Mouse (Mus musculus) right cerebral cortex, postnatal 14 days (tissue): Measurements from ENCODE around the gene Scoc.

ENCODE experiments used
- DNase-seq: peaks from one replicate; pipeline ENCODE4 v3.0.0; 2022

Scoc gene

DNA sequence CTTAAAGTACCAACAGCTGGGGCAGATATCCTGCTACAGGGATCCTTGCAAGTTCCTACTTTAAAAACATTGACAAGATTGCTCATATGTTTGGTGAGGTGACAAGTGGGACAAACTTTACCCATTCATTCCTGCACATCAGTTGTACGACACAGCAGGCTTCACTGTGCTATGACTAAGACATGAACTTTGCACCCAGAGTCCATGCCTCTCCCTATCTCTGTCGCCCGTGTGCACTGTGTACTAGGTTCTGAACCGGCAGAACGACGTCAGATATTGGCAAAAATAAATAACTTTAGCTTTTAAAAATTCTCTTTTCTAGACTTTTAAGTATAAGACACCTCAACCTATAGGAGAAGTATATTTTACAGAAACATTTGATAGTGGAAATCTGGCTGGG, 61.5 kb downstream of the Scoc start:
- no peak for DNase-seq

DNA sequence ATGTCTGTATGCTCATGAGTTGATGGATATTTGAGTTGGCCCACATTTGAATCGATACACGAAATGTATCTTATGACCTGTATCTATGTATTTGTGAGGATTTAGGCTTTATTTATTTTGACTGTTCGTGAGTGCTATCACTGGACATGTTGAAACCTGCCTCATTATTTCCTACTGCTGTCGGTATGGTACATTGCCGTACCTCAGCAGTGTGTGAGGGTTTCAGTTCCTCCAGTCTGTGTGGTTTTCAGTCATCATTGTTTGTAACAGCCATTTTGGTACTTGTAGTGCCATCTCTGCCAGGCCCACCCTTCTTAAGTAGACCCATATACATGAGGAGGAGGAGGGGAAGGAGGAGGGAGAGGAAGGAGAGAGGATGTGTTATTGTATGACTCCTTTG, 63.9 kb downstream of the Scoc start:
- DNase-seq: no peak

DNA sequence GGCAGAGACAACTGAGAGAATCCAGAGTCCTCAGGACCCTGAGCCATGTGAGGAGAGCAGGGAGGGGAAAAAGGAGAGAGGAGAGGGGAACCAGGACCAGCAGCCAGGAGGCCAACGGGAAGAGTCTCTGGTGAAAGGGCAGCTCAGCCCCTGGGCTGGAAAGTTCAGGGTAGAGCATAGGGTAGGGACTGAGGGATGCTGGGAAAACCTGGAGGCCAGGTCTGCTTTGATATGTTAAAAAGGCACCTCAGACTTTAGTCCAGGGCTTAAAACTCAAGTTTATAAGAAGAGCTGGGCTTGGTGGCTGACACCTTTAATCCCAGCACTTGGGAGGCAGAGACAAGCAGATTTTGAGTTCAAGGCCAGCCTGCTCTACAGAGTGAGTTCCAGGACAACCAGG, 65.7 kb downstream of the Scoc start:
- DNase-seq: no peak

DNA sequence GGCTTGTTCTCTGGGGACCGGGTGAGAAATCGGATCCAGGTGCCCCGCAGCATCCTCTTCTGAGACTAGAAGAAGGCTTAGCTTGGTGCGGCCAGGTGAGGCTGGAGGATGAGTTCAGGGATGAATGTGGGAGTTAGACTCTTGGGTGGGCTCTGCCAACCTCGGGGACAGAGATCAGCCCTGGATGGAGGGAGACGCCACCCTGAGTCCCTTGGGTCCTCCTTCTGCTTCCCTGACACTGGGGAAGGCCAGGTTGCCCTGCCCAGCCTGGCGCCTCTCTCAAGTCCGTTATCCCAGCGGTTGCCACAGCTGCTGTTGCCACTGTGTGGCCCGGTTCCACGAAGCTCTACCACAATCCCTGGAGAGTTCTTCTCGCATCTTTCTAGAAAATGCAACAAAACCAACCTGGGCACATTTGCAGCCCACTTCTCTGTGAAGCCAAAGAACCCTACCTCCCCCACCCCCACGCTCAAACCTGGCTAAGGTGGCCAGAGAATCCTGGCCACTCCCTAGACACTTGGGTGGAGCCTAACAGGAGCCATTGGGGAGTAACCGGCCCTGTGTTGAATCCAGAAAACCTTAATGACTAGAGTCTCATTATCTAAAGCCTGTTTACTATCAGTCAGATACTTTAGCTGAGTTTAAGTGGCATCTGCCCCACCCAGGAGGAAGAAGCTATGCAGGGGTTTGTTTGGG, 68.0 kb downstream of the Scoc start:
- DNase-seq: no peak

DNA sequence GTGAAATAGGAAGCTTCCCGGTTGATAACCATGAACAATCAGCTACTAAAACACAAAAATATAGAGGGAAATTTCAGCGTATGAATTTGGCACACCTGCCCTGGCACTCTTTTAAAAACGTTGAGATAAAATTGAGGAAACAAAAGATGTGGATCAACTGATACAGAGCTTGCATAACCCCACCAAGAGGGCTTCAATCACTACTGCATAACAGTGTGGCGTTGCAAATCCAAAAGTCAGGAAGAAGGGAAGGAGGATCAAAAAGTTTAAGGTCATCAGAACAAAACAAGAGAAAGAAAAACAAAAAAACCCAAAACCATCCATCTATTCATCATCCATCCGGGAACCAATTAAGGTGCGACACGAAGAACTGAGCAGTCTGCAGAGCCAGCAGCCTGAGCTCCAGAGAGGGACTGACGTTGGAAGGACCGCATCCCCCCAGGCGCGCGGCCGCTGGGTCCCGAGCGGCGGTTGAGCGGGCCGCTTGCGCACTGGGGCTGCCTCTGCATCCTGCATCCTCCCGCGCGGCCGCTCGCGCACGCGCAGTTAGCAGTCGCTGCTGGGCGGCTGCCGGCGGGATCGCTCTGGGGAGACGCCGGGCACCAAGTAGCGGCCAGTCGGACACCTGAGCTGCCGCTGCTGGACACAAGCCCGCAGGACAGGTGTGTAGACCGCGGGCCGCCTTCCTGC, 68.7 kb downstream of the Scoc start, which contains the start of gene Clgn:
Gene Clgn, plus strand, starts transcription at position 552 of the 690 bp plus-strand sequence.
- DNase-seq: peak; percentile 75

DNA sequence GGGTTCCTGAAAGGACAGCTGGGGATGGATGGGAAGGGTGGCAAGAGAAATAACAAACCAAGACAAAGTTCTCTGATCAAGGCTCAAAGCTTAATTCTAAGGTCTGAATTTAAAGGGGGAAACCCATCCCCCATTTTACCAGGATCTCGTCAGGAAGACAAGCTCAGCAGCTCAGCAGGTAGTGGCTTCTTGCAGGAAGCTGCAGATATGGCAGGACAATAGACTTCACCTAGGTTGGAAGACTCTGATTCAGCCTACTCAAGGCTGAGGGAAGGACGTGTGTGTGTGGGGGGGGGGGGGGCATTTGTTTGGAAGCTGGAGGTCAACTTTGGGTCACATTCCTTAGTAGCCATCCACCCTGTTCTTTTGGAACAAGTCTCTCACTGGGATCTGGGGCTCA, 75.3 kb downstream of the Scoc start:
- no peak for DNase-seq

DNA sequence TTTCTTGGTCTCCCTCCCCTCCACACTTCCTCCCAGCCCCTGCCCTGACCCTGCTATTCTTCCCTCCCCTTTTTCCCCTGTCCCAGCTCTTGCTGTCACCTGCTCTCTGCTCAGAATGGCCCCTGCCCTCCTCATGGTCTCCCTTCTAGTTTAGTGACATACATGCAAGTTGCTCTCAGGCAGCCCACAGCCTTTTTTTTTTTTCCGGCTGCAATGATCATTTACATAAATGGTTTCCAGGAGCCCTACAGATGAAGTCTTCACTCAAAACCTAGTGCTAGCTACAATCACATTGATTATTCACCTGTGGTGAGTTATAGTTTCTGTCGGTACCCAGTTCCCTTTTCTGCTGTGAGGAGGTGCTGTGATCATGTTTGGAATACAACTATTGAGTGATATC, 77.2 kb downstream of the Scoc start:
- no peak for DNase-seq

DNA sequence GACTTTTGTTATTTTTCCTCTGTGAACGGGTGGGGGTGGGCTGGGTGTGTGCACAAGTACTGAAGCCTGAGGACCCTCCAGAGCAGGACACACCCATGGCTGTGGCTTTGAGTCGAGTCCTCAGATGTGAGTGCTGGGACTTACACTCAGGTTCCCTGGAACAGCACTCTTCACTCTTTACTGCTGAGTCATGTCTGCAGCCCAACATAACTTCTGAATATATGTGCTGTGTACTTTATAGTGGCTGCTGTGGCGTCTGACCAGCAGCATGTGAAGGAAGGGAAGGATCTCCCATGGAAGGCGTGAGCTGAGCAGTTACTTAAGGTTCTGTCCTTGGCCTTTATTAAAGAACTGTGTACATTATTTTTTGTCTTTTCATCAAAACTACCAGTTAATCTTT, 78.0 kb downstream of the Scoc start:
- DNase-seq: no peak
